Mouse (Mus musculus) kidney, postnatal 0 days (tissue): Measurements from ENCODE around the gene Gtf3c2. TPM values are rescaled to one million over a fixed set of nuclear protein-coding genes. Genes with fewer than 3 reads are reported as not detected.

Source experiments
- ATAC-seq: fragments of 200-750 bp; cut with Nextera tagmentation; replicated peaks from 2 replicates; pipeline ENCODE4 v1.8.0; 2017; ENCODE audit warnings: low read depth, moderate number of reproducible peaks, moderate TSS enrichment, moderate library complexity; ENCODE audit not compliant: low FRiP score
- DNase-seq: peaks from one replicate; pipeline ENCODE4 v3.0.0-alpha.2; 2016; ENCODE audit warnings: low spot score
- H3K27ac ChIP-seq: fragments of 300-500 bp; sonication (generic); 2 replicates; pipeline ENCODE4 v1.5.1; 2014; ENCODE audit warnings: mild to moderate bottlenecking
- H3K27me3 ChIP-seq: fragments of 300-500 bp; sonication (generic); 2 replicates; pipeline ENCODE4 v1.6.1; 2014; ENCODE audit warnings: low read length, mixed read lengths; ENCODE audit not compliant: insufficient read depth
- H3K36me3 ChIP-seq: fragments of 300-500 bp; sonication (generic); 2 replicates; pipeline ENCODE4 v1.6.1; 2014; ENCODE audit warnings: low read length, mixed read lengths; ENCODE audit not compliant: insufficient read depth
- H3K4me1 ChIP-seq: fragments of 300-500 bp; sonication (generic); replicated peaks from 2 replicates; pipeline ENCODE4 v1.6.1; 2014; ENCODE audit warnings: antibody characterized with exemption, low read length, mixed read lengths; ENCODE audit not compliant: insufficient read depth
- H3K4me2 ChIP-seq: fragments of 300-500 bp; sonication (generic); 2 replicates; pipeline ENCODE4 v1.6.1; 2014; ENCODE audit warnings: mild to moderate bottlenecking, low read length, moderate library complexity, mixed read lengths
- H3K4me3 ChIP-seq: fragments of 300-500 bp; sonication (generic); replicated peaks from 2 replicates; pipeline ENCODE4 v1.5.1; 2014; ENCODE audit warnings: low read depth, low read length
- H3K9ac ChIP-seq: fragments of 300-500 bp; sonication (generic); 2 replicates; pipeline ENCODE4 v1.6.1; 2014; ENCODE audit warnings: low read depth, low read length
- H3K9me3 ChIP-seq: fragments of 300-500 bp; sonication (generic); replicated peaks from 2 replicates; pipeline ENCODE4 v1.6.1; 2016; ENCODE audit warnings: low read length, inconsistent platforms, mixed read lengths
- CTCF ChIP-seq: IDR thresholded peaks from 2 replicates; pipeline ENCODE4 v1.5.1; 2016; ENCODE audit warnings: antibody characterized with exemption, low read depth, mild to moderate bottlenecking, moderate library complexity
- WGBS: fragments of 180-500 bp; shearing (Covaris S2); extraction: QIAGEN DNeasy Blood & Tissue Kit; methylation state at CpG from one replicate; pipeline ENCODE4 v1.1.7; 2014; 5-methylcytosine and 5-hydroxymethylcytosine counted together
- polyA plus RNA-seq: library from polyadenylated mRNA; unstranded; fragments of >200 nt; fragmentation: Nextera tagmentation; extraction: Ambion mirVana; gene quantifications from 2 replicates; pipeline ENCODE4 v1.2.1, GENCODE M21; 2015

Gtf3c2 gene
- 42.5 and 47.6 TPM in 2 replicates for polyA plus RNA-seq

DNA sequence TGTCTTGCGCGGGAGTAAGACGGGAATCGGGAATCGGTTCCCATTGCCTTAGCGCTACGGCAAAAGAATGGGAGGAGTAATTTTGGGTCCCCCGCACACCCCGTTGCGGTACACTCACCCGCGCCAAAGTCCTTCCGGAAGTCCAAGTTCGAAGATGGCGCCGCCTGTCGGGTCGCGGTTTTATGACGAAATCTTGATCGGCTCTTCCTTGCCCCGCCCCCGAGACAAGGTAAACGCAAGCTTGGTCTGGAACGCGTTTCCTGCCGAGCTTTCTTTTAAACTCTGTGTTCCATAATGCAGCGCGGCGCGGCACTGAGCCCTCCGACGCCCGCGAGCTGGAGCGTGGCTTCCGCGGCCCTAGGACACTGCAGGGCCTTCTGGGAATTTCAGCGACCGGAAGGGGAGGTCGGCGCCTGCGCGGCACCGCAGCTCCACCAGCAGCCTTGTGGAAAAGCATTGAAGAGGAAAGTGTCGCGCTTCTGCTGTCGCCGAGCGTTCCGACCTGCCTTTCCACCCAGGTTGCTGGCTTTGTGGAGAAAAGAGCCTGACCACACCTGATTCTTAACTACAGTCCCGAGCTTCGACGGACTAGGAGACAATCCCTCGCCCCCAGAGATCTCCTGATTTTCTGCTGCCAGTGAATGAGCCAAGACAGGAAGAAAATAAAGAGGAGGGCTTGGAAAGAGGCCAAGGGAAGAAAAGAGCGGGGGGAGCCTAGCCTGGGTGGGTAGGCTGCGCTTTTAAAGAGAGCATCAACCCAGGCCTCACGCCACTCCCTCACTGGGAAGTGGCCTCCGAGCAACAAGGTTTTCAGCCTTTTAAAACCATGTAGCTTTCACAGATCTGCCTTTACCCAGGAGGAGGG, at the start of gene Gtf3c2, which contains the start of gene Gm29609:
Gene Gtf3c2 (minus strand): TSS at position 379 of the 865 bp plus-strand sequence.
Gene Gm29609 (minus strand): TSS at position 146 of the 865 bp plus-strand sequence.
- peak; percentile 33 for TF ChIP-seq CTCF
- Histone ChIP-seq H3K4me3 (peak within 1 kb of the TSS; percentile 91), H3K9ac (peak within 1 kb of the TSS; percentile 83), H3K27ac (peak within 1 kb of the TSS; percentile 98), H3K4me2 (peak within 1 kb of the TSS; percentile 85), H3K36me3 (no peaks in the 10 kb centered on the region), H3K4me1 (no peaks in the 10 kb centered on the region), H3K9me3 (no peaks in the 10 kb centered on the region), H3K27me3 (no peaks in the 10 kb centered on the region)
- DNase-seq (peak; percentile 98), ATAC-seq (peak; percentile 96)
- WGBS = under 1% methylated on average over 59 of the region's 59 CpGs

DNA sequence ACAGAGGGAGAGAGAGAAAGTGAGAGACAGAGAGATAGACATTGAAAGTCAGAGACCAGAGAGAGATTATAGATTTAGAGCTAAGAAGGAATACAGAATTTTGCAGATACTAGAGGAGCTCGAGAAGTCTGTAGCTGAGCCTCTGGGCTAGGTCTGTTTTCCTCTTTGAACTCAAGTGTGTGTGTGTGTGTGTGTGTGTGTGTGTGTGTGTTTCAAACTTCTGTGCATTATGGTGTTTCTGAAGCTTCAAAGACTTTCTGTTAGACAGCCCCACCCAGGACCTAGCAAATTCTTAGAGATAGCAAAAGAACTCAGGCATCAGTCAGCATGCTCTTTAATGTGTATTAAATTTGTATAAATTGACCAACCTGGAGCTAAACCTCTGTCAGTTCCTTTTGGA, 46.7 kb upstream of the Gtf3c2 start:
- Histone ChIP-seq H3K4me1 (no peaks in the 10 kb centered on the region), H3K36me3 (no peaks in the 10 kb centered on the region), H3K9me3 (no peaks in the 10 kb centered on the region), H3K9ac (no peak overlapping the region), H3K4me2 (no peak overlapping the region), H3K27me3 (no peaks in the 10 kb centered on the region), H3K27ac (no peak overlapping the region), H3K4me3 (no peak overlapping the region)
- ATAC-seq = no peak
- no peak for DNase-seq
- TF ChIP-seq CTCF = no peak
- WGBS = 62% methylated on average over 1 of the region's 1 CpGs

DNA sequence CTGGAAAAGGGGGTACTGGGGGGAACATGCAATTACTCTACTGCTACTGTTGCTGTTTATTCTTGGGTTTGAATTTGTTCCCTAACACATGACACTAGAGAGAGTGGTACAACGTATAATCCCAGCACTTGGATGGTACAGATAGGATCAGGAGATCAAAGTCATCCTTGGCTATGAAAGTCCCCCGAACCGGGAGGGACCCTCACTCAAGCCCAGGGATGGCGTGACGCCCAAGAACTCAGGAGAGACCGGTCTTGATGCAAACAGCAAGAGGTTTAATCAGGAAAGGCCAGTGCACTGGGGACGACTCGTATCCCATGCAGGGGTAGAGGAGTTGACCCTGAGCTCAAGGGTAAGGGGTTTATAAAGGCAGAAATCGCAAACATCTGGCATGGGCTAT, 42.8 kb upstream of the Gtf3c2 start:
- ATAC-seq (no peak), DNase-seq (no peak)
- no peak for TF ChIP-seq CTCF
- no peaks in the 10 kb centered on the region for H3K4me1 ChIP-seq
- H3K27me3 ChIP-seq = no peaks in the 10 kb centered on the region
- H3K9ac ChIP-seq = no peak overlapping the region
- H3K36me3 ChIP-seq = no peaks in the 10 kb centered on the region
- H3K9me3 ChIP-seq = no peaks in the 10 kb centered on the region
- H3K27ac ChIP-seq = no peak overlapping the region
- WGBS = 92% methylated on average over 9 of the region's 9 CpGs
- H3K4me2 ChIP-seq = no peak overlapping the region
- H3K4me3 ChIP-seq = no peak overlapping the region

DNA sequence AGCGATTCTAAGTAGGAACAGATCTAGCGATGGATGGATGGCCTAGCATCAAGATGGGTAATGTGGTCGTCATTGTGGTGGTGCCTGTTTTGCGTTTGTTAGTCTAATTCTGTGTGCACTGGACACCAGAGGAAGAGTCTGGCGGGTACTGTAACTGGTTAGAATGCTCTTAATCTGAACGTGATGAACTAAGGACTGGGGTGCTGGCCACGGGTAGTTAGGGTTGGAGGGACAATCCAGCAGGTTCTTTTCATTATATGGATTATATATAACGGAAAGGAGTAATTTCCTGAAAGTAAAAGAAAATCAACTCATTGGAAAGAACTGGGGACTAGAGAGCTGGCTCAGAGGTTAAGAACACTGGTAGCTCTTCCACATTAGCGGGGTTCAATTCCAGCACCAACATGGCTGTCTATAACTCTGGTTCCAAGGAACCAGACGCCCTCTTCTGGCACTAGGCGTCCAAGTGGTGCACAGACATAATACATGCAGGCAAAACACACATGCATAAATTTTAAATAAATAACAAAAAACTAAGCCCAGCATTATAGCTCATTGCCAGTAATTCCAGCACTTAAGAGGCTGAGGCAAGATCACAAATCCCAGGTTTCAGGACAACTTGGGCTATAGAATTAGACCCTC, 41.5 kb upstream of the Gtf3c2 start:
- peak overlapping the region; percentile 81 for H3K9ac ChIP-seq
- peak overlapping the region; percentile 89 for H3K4me3 ChIP-seq
- H3K27ac ChIP-seq = peak overlapping the region; percentile 93
- no peaks in the 10 kb centered on the region for H3K4me1 ChIP-seq
- ATAC-seq (no peak), DNase-seq (peak; percentile 82)
- TF ChIP-seq CTCF = peak; percentile 67
- no peaks in the 10 kb centered on the region for H3K36me3 ChIP-seq
- no peaks in the 10 kb centered on the region for H3K27me3 ChIP-seq
- H3K4me2 ChIP-seq = peak overlapping the region; percentile 85
- H3K9me3 ChIP-seq = no peaks in the 10 kb centered on the region
- 15% methylated on average over 11 of the region's 11 CpGs for WGBS

DNA sequence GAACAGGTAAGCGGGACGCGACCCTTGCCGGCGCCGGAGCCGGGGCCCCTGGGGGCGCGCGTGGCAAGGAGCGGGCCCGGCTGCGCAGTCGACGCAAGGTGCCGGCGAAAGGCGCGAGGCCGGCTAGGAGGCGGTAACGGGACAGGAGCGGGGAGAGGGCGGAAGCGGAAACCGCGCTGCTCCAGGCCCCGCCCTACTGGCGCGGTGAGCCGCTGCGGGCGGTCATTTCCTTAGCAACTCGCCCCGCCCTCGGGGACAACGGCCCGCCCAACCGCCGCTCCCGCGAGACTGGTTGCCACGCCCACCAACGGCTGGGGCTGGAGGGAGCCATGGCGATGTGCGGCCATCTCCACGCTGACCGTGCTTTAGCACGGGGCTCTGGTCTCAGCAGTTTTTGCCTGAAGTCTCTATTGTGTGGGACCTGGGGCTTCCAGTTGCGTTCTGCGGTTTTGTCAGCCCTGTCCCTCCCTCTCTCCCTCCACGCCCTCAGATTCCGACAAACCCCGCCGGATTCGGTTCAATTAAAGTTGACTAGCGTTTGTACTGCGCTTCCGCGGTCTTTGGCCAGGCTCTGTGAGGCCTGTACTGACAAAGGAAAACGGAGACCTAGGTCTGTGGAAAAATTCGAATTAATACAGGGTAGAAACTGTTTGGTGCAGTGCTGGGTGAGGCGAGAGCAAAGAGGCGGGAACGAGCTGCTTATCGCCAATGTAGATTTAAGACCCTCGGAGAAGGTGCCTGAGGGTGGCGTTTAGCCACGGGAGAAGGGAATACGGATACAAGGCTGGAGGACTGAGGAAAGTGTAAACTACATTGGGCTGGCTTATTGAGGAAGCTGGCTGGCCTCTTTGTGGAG, 40.7 kb upstream of the Gtf3c2 start, which contains the start of gene Ppm1g:
Gene Ppm1g (minus strand): TSS at position 240 of the 856 bp plus-strand sequence.
- DNase-seq (peak; percentile 97), ATAC-seq (peak; percentile 97)
- H3K4me2 ChIP-seq = peak within 1 kb of the TSS; percentile 85
- peak within 1 kb of the TSS; percentile 89 for H3K4me3 ChIP-seq
- no peaks in the 10 kb centered on the region for H3K9me3 ChIP-seq
- H3K27ac ChIP-seq = peak within 1 kb of the TSS; percentile 93
- under 1% methylated on average over 70 of the region's 70 CpGs for WGBS
- no peaks in the 10 kb centered on the region for H3K4me1 ChIP-seq
- no peaks in the 10 kb centered on the region for H3K36me3 ChIP-seq
- peak within 1 kb of the TSS; percentile 81 for H3K9ac ChIP-seq
- H3K27me3 ChIP-seq = no peaks in the 10 kb centered on the region
- no peak for TF ChIP-seq CTCF
